Mouse (Mus musculus) bone marrow, adult 2 months (tissue): ENCODE measurements around the gene Zfp617.

ENCODE experiments used
- CTCF ChIP-seq: fragments of 200-500 bp; IDR thresholded peaks from 2 replicates; pipeline ENCODE4 v1.5.1; 2011; ENCODE audit warnings: low read length, control low read depth; ENCODE audit not compliant: control insufficient read depth, insufficient read depth
- POLR2A ChIP-seq: fragments of 200-500 bp; IDR thresholded peaks from 2 replicates; pipeline ENCODE4 v1.6.1; 2011; ENCODE audit warnings: low read depth, mild to moderate bottlenecking, control low read depth, low read length, borderline replicate concordance; ENCODE audit not compliant: control insufficient read depth

DNA sequence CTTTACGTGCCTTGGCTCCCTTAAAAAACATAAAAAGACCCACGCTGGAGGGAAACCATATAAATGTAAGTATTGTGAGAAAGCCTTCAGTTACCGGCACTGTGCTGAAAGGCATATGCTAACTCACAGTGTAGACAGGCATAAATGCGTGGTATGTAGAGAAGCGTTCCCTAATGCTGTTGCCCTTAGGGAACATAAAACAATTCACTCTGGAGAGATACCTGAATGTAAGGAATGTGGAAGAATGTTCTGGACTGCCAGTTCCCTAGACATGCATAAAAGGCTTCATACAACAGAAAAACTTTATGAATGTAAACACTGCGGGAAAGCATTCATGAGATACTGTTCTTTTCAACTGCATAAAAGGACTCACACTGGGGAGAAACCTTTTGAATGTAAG is 59.7 kb downstream of the Zfp617 start:
- TF ChIP-seq POLR2A, result no peak
- no peak for TF ChIP-seq CTCF
